Mouse (Mus musculus): ENCODE results near the gene Ncapd2.
"Not testable (repeated sequence)": the region's sequence is repeated elsewhere in the genome, so short reads cannot be mapped to it uniquely, and the experiment has no call there.

Ncapd2 gene

DNA sequence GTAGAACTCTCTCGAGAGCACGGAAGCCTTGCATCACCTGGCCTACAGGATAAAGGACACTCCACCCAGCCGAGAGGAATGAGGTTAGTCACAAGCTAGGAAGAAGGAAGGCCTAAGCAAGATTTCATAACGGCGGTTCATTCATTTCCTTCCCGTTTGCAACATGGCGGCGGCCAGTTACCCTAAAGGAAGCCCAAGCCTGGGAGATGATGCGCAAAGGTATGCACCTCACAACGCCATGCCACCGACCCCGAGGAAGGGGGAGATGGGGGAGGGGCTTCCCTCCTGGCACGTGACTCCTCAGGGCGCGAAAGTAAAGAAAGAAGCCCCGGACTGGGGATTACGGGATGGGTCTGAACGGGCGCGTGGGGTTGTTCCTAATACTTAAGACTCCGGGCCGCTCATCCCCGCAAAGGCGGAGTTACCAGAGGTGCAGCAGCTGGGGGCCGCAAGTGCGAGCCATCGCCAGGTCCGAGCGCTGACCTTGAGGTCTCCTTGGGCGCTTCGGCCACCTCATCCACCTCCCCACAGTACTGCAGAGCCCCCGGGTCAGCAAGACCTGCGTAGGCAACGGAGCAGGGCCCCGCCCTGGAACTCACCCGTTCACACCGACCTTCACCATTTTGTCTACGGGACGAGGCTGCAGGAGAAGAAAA lies 26.7 kb downstream of the Ncapd2 start:
- DNase-seq: no peak

- DNase-seq: no peak
Observed at GRCm38 (mm10) chr6:125163801-125164657, 27.5 kb downstream of the Ncapd2 start.

DNA sequence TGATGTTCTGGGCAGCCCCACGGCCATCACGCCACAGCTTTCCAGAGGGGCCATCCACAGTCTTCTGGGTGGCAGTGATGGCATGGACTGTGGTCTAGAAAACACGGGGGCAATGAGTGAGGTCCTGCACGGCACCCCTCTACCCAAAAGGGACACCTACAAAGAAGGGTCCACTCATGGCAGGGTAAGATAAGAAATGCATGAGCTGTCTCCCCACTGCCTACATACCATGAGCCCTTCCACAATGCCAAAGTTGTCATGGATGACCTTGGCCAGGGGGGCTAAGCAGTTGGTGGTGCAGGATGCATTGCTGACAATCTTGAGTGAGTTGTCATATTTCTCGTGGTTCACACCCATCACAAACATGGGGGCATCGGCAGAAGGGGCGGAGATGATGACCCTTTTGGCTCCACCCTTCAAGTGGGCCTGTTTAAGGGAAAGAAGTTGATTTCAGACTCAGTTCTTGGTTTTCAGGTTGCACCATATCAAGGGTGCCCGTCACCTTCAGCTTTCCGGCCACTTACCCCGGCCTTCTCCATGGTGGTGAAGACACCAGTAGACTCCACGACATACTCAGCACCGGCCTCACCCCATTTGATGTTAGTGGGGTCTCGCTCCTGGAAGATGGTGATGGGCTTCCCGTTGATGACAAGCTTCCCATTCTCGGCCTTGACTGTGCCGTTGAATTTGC lies 28.7 kb downstream of the Ncapd2 start:
- not testable (repeated sequence) for DNase-seq

DNA sequence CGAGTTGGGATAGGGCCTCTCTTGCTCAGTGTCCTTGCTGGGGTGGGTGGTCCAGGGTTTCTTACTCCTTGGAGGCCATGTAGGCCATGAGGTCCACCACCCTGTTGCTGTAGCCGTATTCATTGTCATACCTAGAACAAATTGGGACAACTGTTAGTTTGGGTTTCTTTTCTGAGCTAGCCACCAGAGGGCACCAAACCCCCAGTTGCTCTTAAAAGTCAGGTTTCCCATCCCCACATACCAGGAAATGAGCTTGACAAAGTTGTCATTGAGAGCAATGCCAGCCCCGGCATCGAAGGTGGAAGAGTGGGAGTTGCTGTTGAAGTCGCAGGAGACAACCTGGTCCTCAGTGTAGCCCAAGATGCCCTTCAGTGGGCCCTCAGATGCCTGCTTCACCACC lies 29.5 kb downstream of the Ncapd2 start:
- not testable (repeated sequence) for DNase-seq

DNA sequence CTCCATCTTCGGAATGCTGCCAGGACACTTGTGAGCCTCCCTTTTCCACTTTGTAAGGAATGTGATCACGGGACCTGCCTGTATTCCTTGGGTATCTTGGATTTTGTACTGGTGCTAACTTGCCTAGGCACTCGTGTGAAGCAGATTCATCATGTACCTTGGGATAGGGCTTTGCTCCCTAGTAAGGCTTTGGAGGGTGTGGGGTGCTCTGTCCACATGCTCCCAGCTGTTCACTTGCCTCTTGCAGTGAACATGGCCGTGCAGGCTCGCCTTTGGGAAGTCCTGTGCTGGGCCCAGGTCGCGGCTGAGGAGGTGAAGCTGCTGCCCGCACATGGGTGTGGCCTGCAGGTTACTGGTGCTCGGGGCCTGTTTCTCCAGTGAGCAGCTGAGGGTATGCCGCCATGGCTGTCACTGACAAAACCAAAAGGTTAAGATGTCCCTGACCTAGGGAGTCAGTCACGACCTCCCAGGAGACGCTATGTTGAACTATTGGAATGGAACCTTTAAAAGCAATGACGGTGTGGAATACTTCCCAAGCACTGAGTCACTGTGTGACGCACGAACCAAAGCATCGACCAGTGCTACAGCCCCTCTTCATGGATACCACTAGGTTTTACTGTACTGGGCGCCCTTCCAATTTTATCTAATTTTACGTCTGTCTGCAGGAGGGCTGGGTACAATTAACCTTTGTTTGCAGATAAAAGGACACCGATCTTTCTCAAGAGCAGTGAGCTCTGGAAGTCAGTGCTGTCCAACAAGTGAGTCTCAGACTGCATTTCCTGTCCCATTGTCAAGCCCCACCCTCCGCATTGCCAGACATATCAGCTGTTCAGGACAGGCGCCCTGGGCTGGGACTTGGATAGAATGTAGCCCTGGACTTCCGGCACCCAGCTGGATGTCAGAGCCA lies 30.4 kb downstream of the Ncapd2 start:
- peak; percentile 58 for DNase-seq

GRCm38 (mm10) chr6:125160558-125160853 lies 31.0 kb downstream of the Ncapd2 start:
- DNase-seq: no peak

GRCm38 (mm10) chr6:125159773-125160557 lies 31.5 kb downstream of the Ncapd2 start:
- no peak for DNase-seq

DNA sequence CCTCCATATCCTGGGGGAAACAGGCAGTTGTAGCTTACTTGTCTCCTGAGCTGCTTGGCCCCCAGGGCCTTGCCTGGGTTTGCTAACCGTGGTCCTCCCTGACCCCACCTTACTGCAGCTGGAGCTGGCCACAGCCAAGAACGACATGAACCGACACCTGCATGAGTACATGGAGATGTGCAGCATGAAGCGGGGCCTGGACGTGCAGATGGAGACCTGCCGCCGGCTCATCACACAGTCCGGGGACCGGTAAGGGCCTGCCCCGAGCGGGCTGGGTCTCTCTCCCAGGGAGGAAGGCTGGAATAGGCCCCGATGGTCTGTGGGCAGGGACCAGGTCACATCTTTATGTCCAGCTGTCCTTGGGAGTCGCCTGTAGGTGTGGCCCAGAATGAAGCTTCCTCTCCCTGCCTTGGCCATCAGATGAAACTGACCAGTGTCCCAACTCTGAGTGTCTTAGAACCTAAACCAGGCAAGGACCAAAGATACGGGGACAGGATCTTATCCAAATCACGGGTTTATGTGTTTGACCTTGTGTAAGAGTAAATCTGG lies 32.5 kb downstream of the Ncapd2 start:
- DNase-seq: no peak

- no peak for DNase-seq
Observed at GRCm38 (mm10) chr6:125156903-125157614, 34.4 kb downstream of the Ncapd2 start.

DNA sequence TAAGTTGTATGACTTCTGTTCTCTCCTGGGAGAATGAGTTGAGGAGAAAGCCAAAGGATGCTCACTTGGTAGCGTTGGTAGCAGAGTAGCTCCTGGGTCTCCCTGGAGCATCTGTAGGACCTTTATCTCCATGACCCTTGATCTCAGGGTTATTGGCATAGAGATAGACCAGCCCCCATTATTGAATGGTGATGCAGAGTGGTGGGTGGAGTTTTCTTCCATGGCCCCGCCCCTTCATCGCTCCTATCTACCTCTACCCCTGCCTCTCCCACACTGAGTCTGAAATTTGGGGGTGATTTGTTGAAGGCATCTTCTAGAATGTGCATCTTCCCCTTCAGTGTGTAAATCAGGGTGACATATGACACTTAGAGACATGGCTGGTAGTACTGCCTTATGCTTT lies 35.0 kb downstream of the Ncapd2 start:
- DNase-seq: no peak

DNA sequence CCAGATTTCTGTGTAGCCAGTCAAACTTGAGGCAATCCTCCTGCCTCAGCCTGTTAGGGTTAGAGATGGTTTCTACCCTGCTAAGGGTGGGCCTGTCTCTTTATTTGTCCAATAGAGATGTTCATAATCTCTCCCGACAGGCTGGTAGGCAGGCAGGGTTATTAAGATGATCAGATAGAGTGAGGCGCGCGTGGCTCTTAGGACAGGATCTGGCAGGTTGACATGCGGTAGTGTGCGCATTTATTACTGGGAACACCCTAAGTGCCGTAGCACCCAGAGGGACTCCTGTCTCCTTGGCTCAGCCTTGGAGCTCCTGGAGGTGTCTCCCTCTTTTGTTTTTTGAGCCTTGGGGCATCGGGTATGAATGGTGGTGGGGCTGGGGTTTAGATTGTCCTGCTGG lies 36.2 kb downstream of the Ncapd2 start:
- no peak for DNase-seq

GRCm38 (mm10) chr6:125154550-125154949 lies 37.0 kb downstream of the Ncapd2 start:
- DNase-seq: no peak

- no peak for DNase-seq
Observed at GRCm38 (mm10) chr6:125153682-125154081, 37.8 kb downstream of the Ncapd2 start.

GRCm38 (mm10) chr6:125153018-125153389 lies 38.5 kb downstream of the Ncapd2 start:
- DNase-seq: no peak

- no peak for DNase-seq
Observed at GRCm38 (mm10) chr6:125152212-125153017, 39.1 kb downstream of the Ncapd2 start.

DNA sequence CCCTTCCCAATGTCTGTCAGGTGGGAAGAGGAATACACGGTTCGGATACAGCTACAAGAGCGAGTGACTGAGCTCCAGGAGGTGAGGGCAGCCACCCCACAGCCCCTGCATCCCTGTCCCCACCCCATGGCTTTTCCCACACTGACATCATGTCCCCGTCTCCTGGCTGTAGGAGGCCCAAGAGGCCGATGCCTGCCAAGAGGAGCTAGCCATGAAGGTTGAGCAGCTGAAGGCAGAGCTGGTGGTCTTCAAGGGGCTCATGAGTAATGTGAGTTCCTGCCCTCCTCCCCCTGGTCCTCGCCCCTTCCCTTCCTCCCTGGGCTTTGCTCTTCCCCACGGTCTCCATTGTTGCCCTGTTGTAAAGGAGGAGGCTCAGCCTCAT lies 41.9 kb downstream of the Ncapd2 start:
- DNase-seq: no peak

GRCm38 (mm10) chr6:125148926-125149568 lies 42.5 kb downstream of the Ncapd2 start:
- no peak for DNase-seq

DNA sequence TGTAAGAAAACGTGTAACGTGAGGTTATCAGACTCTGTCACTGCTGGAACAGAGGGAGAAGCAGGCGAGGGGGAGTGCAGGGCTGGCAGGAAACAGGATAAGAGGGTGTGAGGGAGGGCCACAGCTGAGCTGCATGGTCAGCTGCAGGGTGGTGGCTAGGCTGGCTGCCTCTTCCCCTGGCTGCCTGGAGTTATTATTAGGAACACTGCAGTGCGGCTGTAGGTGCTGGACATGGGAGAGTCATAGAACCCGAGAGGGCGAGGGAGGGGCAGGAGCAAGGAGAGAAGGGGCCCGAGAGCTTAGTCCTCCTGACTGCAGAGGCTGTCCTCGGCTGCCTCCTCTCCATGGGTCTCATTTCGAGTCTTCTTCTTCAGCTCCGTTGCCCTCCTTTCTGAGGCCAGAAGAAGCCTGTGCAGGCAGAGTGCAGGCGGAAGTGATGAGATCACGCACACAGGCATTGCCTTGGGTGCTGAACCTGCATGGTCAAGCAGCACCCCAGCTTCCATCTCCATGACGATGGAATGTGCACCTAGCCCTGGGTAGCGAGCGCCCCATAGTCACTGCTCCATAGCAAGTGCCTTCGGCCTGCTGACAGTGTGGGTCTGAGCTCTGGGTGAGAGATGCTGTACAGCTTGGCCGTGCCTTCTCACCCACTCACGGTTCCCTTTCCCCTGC lies 43.1 kb downstream of the Ncapd2 start:
- DNase-seq: no peak

DNA sequence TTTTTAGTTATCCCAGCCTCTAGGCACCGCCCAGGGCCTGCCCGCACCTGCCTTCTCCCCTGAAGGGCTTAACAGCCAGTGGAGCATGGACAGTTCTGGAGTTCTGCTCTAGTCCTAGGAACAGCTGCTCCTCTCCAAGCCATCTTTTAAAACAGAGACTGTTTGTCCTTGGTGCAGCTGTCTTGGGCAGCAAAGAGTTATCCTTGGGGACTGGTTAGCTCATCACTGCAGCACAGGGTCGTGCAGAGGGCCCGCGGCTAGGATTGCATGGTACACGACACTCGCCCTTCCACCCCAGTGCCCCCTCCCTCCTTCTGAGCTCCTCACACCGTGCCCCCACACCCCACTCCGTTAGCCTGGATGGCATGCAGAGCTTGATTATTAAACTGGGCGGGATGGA lies 44.2 kb downstream of the Ncapd2 start:
- DNase-seq: no peak

All from right cerebral cortex, postnatal 25 days (tissue).